Mouse (Mus musculus): Measurements from ENCODE around the gene Sox13. TPM values are rescaled to one million over a fixed set of nuclear protein-coding genes. Genes with fewer than 3 reads are reported as not detected.

Gene Sox13
- total and polyA plus RNA-seq, 3 experiments, result 0.03 TPM; not detected in 2

GRCm38 (mm10) chr1:133406614-133407013 lies 17.6 kb downstream of the Sox13 start:
- DNase-seq (ENCODE audit: low read depth, low spot score), result no peak
- no peak for TF ChIP-seq JUND (IDR thresholded peaks at IDR 0.05; ENCODE audit: low read depth, low read length)
- TF ChIP-seq SMC3 (IDR thresholded peaks at IDR 0.05; ENCODE audit: low read depth, low read length), result no peak
- no peak for TF ChIP-seq GABPA (IDR thresholded peaks at IDR 0.05; ENCODE audit: low read depth, low read length)
- no peak for TF ChIP-seq ELF1 (IDR thresholded peaks at IDR 0.05; ENCODE audit: low read depth, low read length)
- TF ChIP-seq HCFC1 (IDR thresholded peaks at IDR 0.05; ENCODE audit: low read depth, low read length), result no peak
- no peak for TF ChIP-seq MEF2A (IDR thresholded peaks at IDR 0.05; ENCODE audit: extremely low read depth, insufficient replicate concordance, low read depth, low read length, poor library complexity, severe bottlenecking)
- TF ChIP-seq RCOR1 (IDR thresholded peaks at IDR 0.05; ENCODE audit: low read depth, low read length), result no peak
- TF ChIP-seq NELFE (IDR thresholded peaks at IDR 0.05; ENCODE audit: low read depth, low read length), result no peak
- TF ChIP-seq ETS1 (IDR thresholded peaks at IDR 0.05; ENCODE audit: low read depth, low read length), result no peak
- TF ChIP-seq MAFK (IDR thresholded peaks at IDR 0.05; ENCODE audit: borderline replicate concordance, low read depth, low read length), result no peak
- TF ChIP-seq TBP (IDR thresholded peaks at IDR 0.05; ENCODE audit: low read depth, low read length), result no peak
- TF ChIP-seq EP300 (IDR thresholded peaks at IDR 0.05; ENCODE audit: low read depth in 1 of 2, low read length in 2 of 2), result no peak
- no peak for TF ChIP-seq UBTF (IDR thresholded peaks at IDR 0.05; ENCODE audit: borderline replicate concordance, insufficient read depth, low read depth, low read length)
- TF ChIP-seq POLR2A (IDR thresholded peaks at IDR 0.05; ENCODE audit: control insufficient read depth in 1 of 2, insufficient read depth in 1 of 2, low read depth in 1 of 2, low read length in 2 of 2, poor library complexity in 1 of 2), result no peak
- TF ChIP-seq MYB (IDR thresholded peaks at IDR 0.05; ENCODE audit: low read depth, low read length), result no peak
- TF ChIP-seq ZMIZ1 (IDR thresholded peaks at IDR 0.05; ENCODE audit: low read depth, low read length), result no peak
- TF ChIP-seq ZNF384 (IDR thresholded peaks at IDR 0.05; ENCODE audit: low read depth, low read length), result no peak
- no peaks in the 10 kb centered on the region; a peak in 2 of 4 replicates for H3K27me3 ChIP-seq (ENCODE audit: control insufficient read depth in 1 of 2, insufficient read depth in 2 of 2, low read length in 2 of 2)
- no peak overlapping the region for H3K27ac ChIP-seq (ENCODE audit: control insufficient read depth, low read depth, low read length)
- no peak overlapping the region for H3K9ac ChIP-seq (ENCODE audit: control insufficient read depth, low read depth, low read length, poor library complexity, severe bottlenecking)
- no peaks in the 10 kb centered on the region for H3K36me3 ChIP-seq (ENCODE audit: control insufficient read depth in 1 of 2, insufficient read depth in 2 of 2, low read length in 2 of 2)
- H3K4me3 ChIP-seq (ENCODE audit: control insufficient read depth in 1 of 2, insufficient read depth in 1 of 2, low read depth in 2 of 2, low read length in 2 of 2), result no peak overlapping the region
- H3K79me2 ChIP-seq (ENCODE audit: control insufficient read depth, insufficient read depth, low read length, poor library complexity), result no peaks in the 10 kb centered on the region
- no peaks in the 10 kb centered on the region for H3K9me3 ChIP-seq (replicated peaks; ENCODE audit: insufficient read depth, low read length)
- H3K4me1 ChIP-seq (ENCODE audit: control insufficient read depth in 1 of 2, insufficient read depth in 2 of 2, low read length in 2 of 2), result no peaks in the 10 kb centered on the region

GRCm38 (mm10) chr1:133404005-133404404 lies 20.2 kb downstream of the Sox13 start:
- DNase-seq (ENCODE audit: low read depth, low spot score), result no peak
- TF ChIP-seq MAX (IDR thresholded peaks at IDR 0.05; ENCODE audit: low read length) (no peak), MEF2A (IDR thresholded peaks at IDR 0.05; ENCODE audit: extremely low read depth, insufficient replicate concordance, low read depth, low read length, poor library complexity, severe bottlenecking) (no peak), CTCF (IDR thresholded peaks at IDR 0.05 in 2 of 3, conservative IDR thresholded peaks at IDR 0.05 in 1 of 3; ENCODE audit: control insufficient read depth in 1 of 3, insufficient read depth in 1 of 3, low read depth in 2 of 3, low read length in 3 of 3, poor library complexity in 1 of 3, severe bottlenecking in 1 of 3) (no peak), SMC3 (IDR thresholded peaks at IDR 0.05; ENCODE audit: low read depth, low read length) (no peak), MXI1 (IDR thresholded peaks at IDR 0.05; ENCODE audit: low read depth, low read length) (no peak), ZMIZ1 (IDR thresholded peaks at IDR 0.05; ENCODE audit: low read depth, low read length) (no peak), KAT2A (conservative IDR thresholded peaks at IDR 0.05; ENCODE audit: low read depth, low read length) (no peak), CHD2 (IDR thresholded peaks at IDR 0.05; ENCODE audit: low read length) (no peak), USF1 (IDR thresholded peaks at IDR 0.05; ENCODE audit: low read depth, low read length) (no peak), GATA1 (IDR thresholded peaks at IDR 0.05; ENCODE audit: low read depth, low read length) (no peak), CHD1 (IDR thresholded peaks at IDR 0.05; ENCODE audit: low read depth, low read length) (no peak), EP300 (IDR thresholded peaks at IDR 0.05; ENCODE audit: low read depth in 1 of 2, low read length in 2 of 2) (no peak), USF2 (IDR thresholded peaks at IDR 0.05; ENCODE audit: borderline replicate concordance in 1 of 2, insufficient read depth in 1 of 2, low read depth in 1 of 2, low read length in 2 of 2) (no peak), TBP (IDR thresholded peaks at IDR 0.05; ENCODE audit: low read depth, low read length) (no peak), ZNF384 (IDR thresholded peaks at IDR 0.05; ENCODE audit: low read depth, low read length) (no peak), ELF1 (IDR thresholded peaks at IDR 0.05; ENCODE audit: low read depth, low read length) (no peak)
- no peak overlapping the region for H3K27ac ChIP-seq (ENCODE audit: control insufficient read depth, low read depth, low read length)
- no peaks in the 10 kb centered on the region for H3K4me1 ChIP-seq (ENCODE audit: control insufficient read depth in 1 of 2, insufficient read depth in 2 of 2, low read length in 2 of 2)
- H3K4me3 ChIP-seq (ENCODE audit: control insufficient read depth in 1 of 2, insufficient read depth in 1 of 2, low read depth in 2 of 2, low read length in 2 of 2), result no peak overlapping the region
- no peaks in the 10 kb centered on the region; a peak in 2 of 4 replicates for H3K27me3 ChIP-seq (ENCODE audit: control insufficient read depth in 1 of 2, insufficient read depth in 2 of 2, low read length in 2 of 2)
- H3K9ac ChIP-seq (ENCODE audit: control insufficient read depth, low read depth, low read length, poor library complexity, severe bottlenecking), result no peak overlapping the region
- H3K9me3 ChIP-seq (replicated peaks; ENCODE audit: insufficient read depth, low read length), result no peaks in the 10 kb centered on the region
- H3K79me2 ChIP-seq (ENCODE audit: control insufficient read depth, insufficient read depth, low read length, poor library complexity), result no peaks in the 10 kb centered on the region
- no peaks in the 10 kb centered on the region for H3K36me3 ChIP-seq (ENCODE audit: control insufficient read depth in 1 of 2, insufficient read depth in 2 of 2, low read length in 2 of 2)
